Mouse (Mus musculus) forebrain, embryonic 12.5 days (tissue): Measurements from ENCODE around the gene Aoah. TPM values are rescaled to one million over a fixed set of nuclear protein-coding genes. Genes with fewer than 3 reads are reported as not detected.

Source experiments
- ATAC-seq: fragments of 200-750 bp; cut with Nextera tagmentation; 2 replicates; pipeline ENCODE4 v1.8.0; 2017; ENCODE audit warnings: moderate TSS enrichment; ENCODE audit not compliant: low FRiP score
- H3K27ac ChIP-seq: fragments of 300-500 bp; sonication (generic); 2 replicates; pipeline ENCODE4 v1.5.1; 2016; ENCODE audit warnings: mild to moderate bottlenecking
- H3K27me3 ChIP-seq: fragments of 300-500 bp; sonication (generic); 2 replicates; pipeline ENCODE4 v1.6.1; 2016; ENCODE audit warnings: mild to moderate bottlenecking
- H3K36me3 ChIP-seq: fragments of 300-500 bp; sonication (generic); replicated peaks from 2 replicates; pipeline ENCODE4 v1.6.1; 2016; ENCODE audit warnings: mild to moderate bottlenecking
- H3K4me1 ChIP-seq: fragments of 300-500 bp; sonication (generic); 2 replicates; pipeline ENCODE4 v1.6.1; 2016
- H3K4me2 ChIP-seq: fragments of 300-500 bp; sonication (generic); 2 replicates; pipeline ENCODE4 v1.6.1; 2016; ENCODE audit warnings: mild to moderate bottlenecking, moderate library complexity
- H3K4me3 ChIP-seq: fragments of 300-500 bp; sonication (generic); replicated peaks from 2 replicates; pipeline ENCODE4 v1.5.1; 2016; ENCODE audit warnings: mild to moderate bottlenecking
- H3K9ac ChIP-seq: fragments of 300-500 bp; sonication (generic); 2 replicates; pipeline ENCODE4 v1.6.1; 2016; ENCODE audit warnings: mild to moderate bottlenecking
- H3K9me3 ChIP-seq: fragments of 300-500 bp; sonication (generic); 2 replicates; pipeline ENCODE4 v1.6.1; 2016
- WGBS: fragments of 180-500 bp; shearing (Covaris S2); methylation state at CpG from one replicate; pipeline ENCODE4 v1.1.7; 2016; 5-methylcytosine and 5-hydroxymethylcytosine counted together
- polyA plus RNA-seq: library from polyadenylated mRNA; unstranded; fragments of >200 nt; fragmentation: Nextera tagmentation; extraction: Ambion mirVana; gene quantifications from 2 replicates; pipeline ENCODE4 v1.2.1, GENCODE M21; 2016

Gene Aoah
- polyA plus RNA-seq, 1 experiment from 2014 or later, result 0.79 TPM

GRCm38 (mm10) chr13:21024831-21025230 lies 230.9 kb downstream of the Aoah start:
- Histone ChIP-seq H3K27ac (no peak overlapping the region), H3K4me1 (no peaks in the 10 kb centered on the region), H3K9ac (no peak overlapping the region), H3K36me3 (no peaks in the 10 kb centered on the region), H3K4me3 (no peak overlapping the region), H3K27me3 (no peaks in the 10 kb centered on the region), H3K9me3 (no peaks in the 10 kb centered on the region), H3K4me2 (no peak overlapping the region)
- 91% methylated on average over 5 of the region's 5 CpGs for WGBS
- ATAC-seq, result no peak

GRCm38 (mm10) chr13:21033176-21033575 lies 239.3 kb downstream of the Aoah start:
- no peaks in the 10 kb centered on the region for H3K9me3 ChIP-seq
- 0 out of 2 replicates have a peak, but pooled peaks have one; percentile 60 for ATAC-seq
- 62% methylated on average over 3 of the region's 3 CpGs for WGBS
- no peak overlapping the region for H3K27ac ChIP-seq
- no peak overlapping the region for H3K9ac ChIP-seq
- H3K27me3 ChIP-seq, result no peaks in the 10 kb centered on the region
- H3K4me2 ChIP-seq, result no peak overlapping the region
- no peaks in the 10 kb centered on the region for H3K36me3 ChIP-seq
- H3K4me3 ChIP-seq, result no peak overlapping the region
- no peaks in the 10 kb centered on the region for H3K4me1 ChIP-seq

GRCm38 (mm10) chr13:21035011-21035410 lies 241.1 kb downstream of the Aoah start:
- peak; percentile 21; the same call in 1 of the 2 replicates for ATAC-seq
- H3K9me3 ChIP-seq, result no peaks in the 10 kb centered on the region
- no peak overlapping the region for H3K4me2 ChIP-seq
- no peak overlapping the region for H3K9ac ChIP-seq
- 85% methylated on average over 3 of the region's 3 CpGs for WGBS
- no peak overlapping the region for H3K4me3 ChIP-seq
- no peaks in the 10 kb centered on the region for H3K36me3 ChIP-seq
- H3K4me1 ChIP-seq, result no peaks in the 10 kb centered on the region
- no peaks in the 10 kb centered on the region for H3K27me3 ChIP-seq
- H3K27ac ChIP-seq, result no peak overlapping the region

- no peak overlapping the region for H3K27ac ChIP-seq
- no peaks in the 10 kb centered on the region for H3K9me3 ChIP-seq
- no peaks in the 10 kb centered on the region for H3K36me3 ChIP-seq
- H3K4me2 ChIP-seq, result no peak overlapping the region
- ATAC-seq, result no peak
- no peak overlapping the region for H3K4me3 ChIP-seq
- no peak overlapping the region for H3K9ac ChIP-seq
- H3K4me1 ChIP-seq, result no peaks in the 10 kb centered on the region
- no peaks in the 10 kb centered on the region for H3K27me3 ChIP-seq
These were observed 242.1 kb downstream of the Aoah start for GRCm38 (mm10) chr13:21035981-21036380.

GRCm38 (mm10) chr13:21040589-21041199 lies 246.8 kb downstream of the Aoah start:
- Histone ChIP-seq H3K9ac (no peak overlapping the region), H3K9me3 (no peaks in the 10 kb centered on the region), H3K4me3 (no peak overlapping the region), H3K27me3 (no peaks in the 10 kb centered on the region), H3K36me3 (no peaks in the 10 kb centered on the region), H3K4me1 (no peaks in the 10 kb centered on the region), H3K4me2 (no peak overlapping the region), H3K27ac (no peak overlapping the region)
- WGBS, result 88% methylated on average over 2 of the region's 2 CpGs
- ATAC-seq, result 0 out of 2 replicates have a peak, but pooled peaks have one; percentile 33

- Histone ChIP-seq H3K27ac (no peak overlapping the region), H3K4me1 (no peaks in the 10 kb centered on the region), H3K4me3 (no peak overlapping the region), H3K27me3 (no peaks in the 10 kb centered on the region), H3K9ac (no peak overlapping the region), H3K9me3 (no peaks in the 10 kb centered on the region), H3K36me3 (no peaks in the 10 kb centered on the region), H3K4me2 (no peak overlapping the region)
- WGBS, result 60% methylated on average over 1 of the region's 1 CpGs
- ATAC-seq, result no peak
These were observed 256.2 kb downstream of the Aoah start for GRCm38 (mm10) chr13:21050118-21050517.

- no peak for ATAC-seq
- Histone ChIP-seq H3K36me3 (no peaks in the 10 kb centered on the region), H3K4me2 (no peak overlapping the region), H3K4me3 (no peak overlapping the region), H3K27me3 (no peaks in the 10 kb centered on the region), H3K9ac (no peak overlapping the region), H3K4me1 (no peaks in the 10 kb centered on the region), H3K9me3 (no peaks in the 10 kb centered on the region), H3K27ac (no peak overlapping the region)
- WGBS, result 88% methylated on average over 2 of the region's 2 CpGs
These were observed 272.1 kb downstream of the Aoah start for GRCm38 (mm10) chr13:21066021-21066420.

GRCm38 (mm10) chr13:21074847-21075246 lies 280.9 kb downstream of the Aoah start, which contains the start of gene Olfr1370:
Gene Olfr1370 (minus strand): TSS chr13:21074947.
- Histone ChIP-seq H3K4me2 (no peak within 1 kb of the TSS), H3K9ac (no peak within 1 kb of the TSS), H3K36me3 (no peaks in the 10 kb centered on the region), H3K9me3 (no peaks in the 10 kb centered on the region), H3K27ac (no peak within 1 kb of the TSS), H3K4me1 (no peaks in the 10 kb centered on the region), H3K4me3 (no peak within 1 kb of the TSS), H3K27me3 (no peaks in the 10 kb centered on the region)
- WGBS, result 84% methylated on average over 3 of the region's 3 CpGs
- ATAC-seq, result no peak

- no peaks in the 10 kb centered on the region for H3K27me3 ChIP-seq
- H3K4me2 ChIP-seq, result no peak overlapping the region
- ATAC-seq, result no peak
- no peak overlapping the region for H3K4me3 ChIP-seq
- H3K9ac ChIP-seq, result no peak overlapping the region
- H3K36me3 ChIP-seq, result no peaks in the 10 kb centered on the region
- no peak overlapping the region for H3K27ac ChIP-seq
- no peaks in the 10 kb centered on the region for H3K4me1 ChIP-seq
- H3K9me3 ChIP-seq, result no peaks in the 10 kb centered on the region
- WGBS, result 77% methylated on average over 2 of the region's 2 CpGs
These were observed 288.8 kb downstream of the Aoah start for GRCm38 (mm10) chr13:21082686-21083085.
